Mouse (Mus musculus): ENCODE measurements around the gene Cxcl15. TPM values are rescaled to one million over a fixed set of nuclear protein-coding genes. Genes with fewer than 3 reads are reported as not detected.

Cxcl15 gene
- total and polyA plus RNA-seq, 3 experiments = not detected

GRCm38 (mm10) chr5:90807176-90807950 lies 13.0 kb downstream of the Cxcl15 start:
- in situ Hi-C loops (cut with MboI; ENCODE audit: low pct_ligation_motif_present, low pct_unique_long_range_greater_than_20kb, low sequenced_read_pairs) (no loop called here), dilution Hi-C loops (cut with MboI; ENCODE audit: extremely low pct_ligation_motif_present, extremely low pct_unique_long_range_greater_than_20kb, low sequenced_read_pairs) (no loop called here)
- no peaks in the 10 kb centered on the region for H3K4me1 ChIP-seq (ENCODE audit: control insufficient read depth in 1 of 2, insufficient read depth in 2 of 2)
- H3K9ac ChIP-seq (ENCODE audit: insufficient read depth, low read depth) = no peak overlapping the region
- no peaks in the 10 kb centered on the region for H3K27me3 ChIP-seq (replicated peaks)
- H3K9me3 ChIP-seq (replicated peaks; ENCODE audit: low read length) = no peaks in the 10 kb centered on the region
- H3K36me3 ChIP-seq (replicated peaks in 1 of 2; ENCODE audit: control insufficient read depth in 1 of 2, insufficient read depth in 1 of 2, low read length in 1 of 2) = no peaks in the 10 kb centered on the region
- TF ChIP-seq HCFC1 (IDR thresholded peaks at IDR 0.05; ENCODE audit: low read depth, low read length) (no peak), MXI1 (IDR thresholded peaks at IDR 0.05; ENCODE audit: low read depth, low read length) (no peak), UBTF (IDR thresholded peaks at IDR 0.05; ENCODE audit: low read depth, low read length) (no peak), EP300 (IDR thresholded peaks at IDR 0.05; ENCODE audit: low read length) (no peak), ZMIZ1 (IDR thresholded peaks at IDR 0.05; ENCODE audit: low read depth, low read length) (no peak), CTCF (conservative IDR thresholded peaks at IDR 0.05 in 1 of 2, IDR thresholded peaks at IDR 0.05 in 1 of 2; ENCODE audit: low read depth in 2 of 2, low read length in 2 of 2) (no peak), GABPA (IDR thresholded peaks at IDR 0.05; ENCODE audit: insufficient replicate concordance, low read depth, low read length) (no peak), MYC (IDR thresholded peaks at IDR 0.05; ENCODE audit: low read depth, low read length) (no peak), SIN3A (IDR thresholded peaks at IDR 0.05; ENCODE audit: low read length) (no peak), ELF1 (IDR thresholded peaks at IDR 0.05; ENCODE audit: low read depth, low read length) (no peak), JUN (IDR thresholded peaks at IDR 0.05; ENCODE audit: insufficient read depth, low read depth, low read length) (no peak), ZC3H11A (IDR thresholded peaks at IDR 0.05; ENCODE audit: low read depth, low read length) (no peak), ZNF384 (IDR thresholded peaks at IDR 0.05; ENCODE audit: low read depth, low read length) (no peak), USF1 (IDR thresholded peaks at IDR 0.05; ENCODE audit: low read depth, low read length) (no peak), MEF2A (IDR thresholded peaks at IDR 0.05; ENCODE audit: borderline replicate concordance, low read depth, low read length) (no peak), CHD2 (IDR thresholded peaks at IDR 0.05; ENCODE audit: low read length) (no peak), PAX5 (IDR thresholded peaks at IDR 0.05; ENCODE audit: low read length) (no peak), KAT2A (IDR thresholded peaks at IDR 0.05; ENCODE audit: insufficient replicate concordance, low read length) (no peak), E2F4 (IDR thresholded peaks at IDR 0.05; ENCODE audit: insufficient replicate concordance, low read depth, low read length) (no peak)
- H3K4me3 ChIP-seq (replicated peaks in 1 of 3; ENCODE audit: low read depth in 2 of 3, low read length in 2 of 3, poor library complexity in 1 of 3) = no peak overlapping the region
- H3K79me2 ChIP-seq (replicated peaks; ENCODE audit: control insufficient read depth, extremely low read depth, insufficient read depth, poor library complexity, severe bottlenecking) = no peaks in the 10 kb centered on the region
- DNase-seq (ENCODE audit: extremely low read depth) = no peak
- no peak overlapping the region for H3K4me2 ChIP-seq (ENCODE audit: insufficient read depth, low read depth, poor library complexity, severe bottlenecking)
- no peak overlapping the region for H3K27ac ChIP-seq (ENCODE audit: insufficient read depth, low read depth)

DNA sequence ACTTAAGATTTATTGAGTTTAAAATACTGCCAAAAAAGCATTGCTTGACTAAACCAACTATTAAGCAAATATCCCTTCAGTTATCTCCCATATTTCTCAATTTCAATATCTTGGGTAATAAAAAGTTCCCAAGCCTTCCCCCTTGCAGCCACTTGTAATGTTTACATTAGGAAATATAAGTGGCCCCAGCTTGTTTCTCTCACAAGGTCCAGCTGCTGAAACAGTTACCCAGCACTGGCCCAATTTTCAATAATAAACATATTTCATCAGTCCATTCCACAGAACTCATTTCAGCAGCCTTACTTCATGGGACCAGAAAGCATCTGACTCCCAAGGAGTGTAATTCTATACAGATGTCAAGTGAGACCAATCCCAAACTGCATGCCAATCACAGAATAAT lies 25.4 kb downstream of the Cxcl15 start:
- no peaks in the 10 kb centered on the region for H3K79me2 ChIP-seq (replicated peaks; ENCODE audit: control insufficient read depth, extremely low read depth, insufficient read depth, poor library complexity, severe bottlenecking)
- in situ Hi-C loops (cut with MboI; ENCODE audit: low pct_ligation_motif_present, low pct_unique_long_range_greater_than_20kb, low sequenced_read_pairs) = no loop called here
- H3K27ac ChIP-seq (ENCODE audit: insufficient read depth, low read depth) = no peak overlapping the region
- TF ChIP-seq ZKSCAN1 (IDR thresholded peaks at IDR 0.05; ENCODE audit: borderline replicate concordance, low read depth, low read length) (no peak), SIN3A (IDR thresholded peaks at IDR 0.05; ENCODE audit: low read length) (no peak), MXI1 (IDR thresholded peaks at IDR 0.05; ENCODE audit: low read depth, low read length) (no peak), BHLHE40 (IDR thresholded peaks at IDR 0.05; ENCODE audit: low read depth, low read length) (no peak), GABPA (IDR thresholded peaks at IDR 0.05; ENCODE audit: insufficient replicate concordance, low read depth, low read length) (no peak), IRF4 (IDR thresholded peaks at IDR 0.05; ENCODE audit: low read depth, low read length) (no peak), RAD21 (IDR thresholded peaks at IDR 0.05; ENCODE audit: low read depth, low read length) (no peak), ETS1 (conservative IDR thresholded peaks at IDR 0.05; ENCODE audit: low read depth, low read length) (no peak), E2F4 (IDR thresholded peaks at IDR 0.05; ENCODE audit: insufficient replicate concordance, low read depth, low read length) (no peak), MYC (IDR thresholded peaks at IDR 0.05; ENCODE audit: low read depth, low read length) (no peak), USF2 (conservative IDR thresholded peaks at IDR 0.05; ENCODE audit: low read depth, low read length) (no peak), CHD2 (IDR thresholded peaks at IDR 0.05; ENCODE audit: low read length) (no peak), UBTF (IDR thresholded peaks at IDR 0.05; ENCODE audit: low read depth, low read length) (no peak)
- H3K4me2 ChIP-seq (ENCODE audit: insufficient read depth, low read depth, poor library complexity, severe bottlenecking) = no peak overlapping the region
- no peak overlapping the region for H3K4me3 ChIP-seq (replicated peaks in 1 of 3; ENCODE audit: low read depth in 2 of 3, low read length in 2 of 3, poor library complexity in 1 of 3)
- H3K4me1 ChIP-seq (ENCODE audit: control insufficient read depth in 1 of 2, insufficient read depth in 2 of 2) = no peaks in the 10 kb centered on the region
- DNase-seq (ENCODE audit: extremely low read depth) = no peak
- dilution Hi-C loops (cut with MboI; ENCODE audit: extremely low pct_ligation_motif_present, extremely low pct_unique_long_range_greater_than_20kb, low sequenced_read_pairs) = no loop called here
- H3K9me3 ChIP-seq (replicated peaks; ENCODE audit: low read length) = no peaks in the 10 kb centered on the region
- no peaks in the 10 kb centered on the region for H3K36me3 ChIP-seq (replicated peaks in 1 of 2; ENCODE audit: control insufficient read depth in 1 of 2, insufficient read depth in 1 of 2, low read length in 1 of 2)
- no peaks in the 10 kb centered on the region for H3K27me3 ChIP-seq (replicated peaks)
- no peak overlapping the region for H3K9ac ChIP-seq (ENCODE audit: insufficient read depth, low read depth)
